Mouse (Mus musculus) thymus, postnatal 10 days (tissue): ENCODE data around the gene Idh2.
A peak's percentile ranks its signal among the peaks of the same experiment; 100 is the strongest.

Source experiments
- DNase-seq, 2 experiments: peaks; one replicate each; pipeline ENCODE4 v3.0.0; 2021; ENCODE audit warnings: low spot score in 2 of 2

Gene Idh2

GRCm38 (mm10) chr7:80123115-80123514, 7.9 kb upstream of the Idh2 start:
- DNase-seq = peak; percentile 69 to 80

- DNase-seq = no peak
These were observed 5.9 kb upstream of the Idh2 start for GRCm38 (mm10) chr7:80121083-80121482.

GRCm38 (mm10) chr7:80119198-80119597, 4.0 kb upstream of the Idh2 start:
- no peak for DNase-seq

- DNase-seq = no peak
These were observed 966 bp upstream of the Idh2 start for GRCm38 (mm10) chr7:80116158-80116557.

- peak; percentile 71 to 73 for DNase-seq
These were observed 555 bp downstream of the Idh2 start for GRCm38 (mm10) chr7:80114451-80115223.

- DNase-seq = no peak
These were observed 1.2 kb downstream of the Idh2 start for GRCm38 (mm10) chr7:80113989-80114388.

- no peak for DNase-seq
These were observed 3.8 kb downstream of the Idh2 start for GRCm38 (mm10) chr7:80111066-80112045.

GRCm38 (mm10) chr7:80106441-80106840, 8.8 kb downstream of the Idh2 start:
- no peak for DNase-seq

- no peak for DNase-seq
These were observed 9.4 kb downstream of the Idh2 start for GRCm38 (mm10) chr7:80105637-80106390.

- no peak for DNase-seq
These were observed 11.9 kb downstream of the Idh2 start for GRCm38 (mm10) chr7:80103335-80103734.

- no peak for DNase-seq
These were observed 16.7 kb downstream of the Idh2 start for GRCm38 (mm10) chr7:80098389-80098976.

- no peak for DNase-seq
These were observed 19.4 kb downstream of the Idh2 start for GRCm38 (mm10) chr7:80095598-80096309.

GRCm38 (mm10) chr7:80094481-80094880, 20.7 kb downstream of the Idh2 start:
- no peak for DNase-seq

GRCm38 (mm10) chr7:80092351-80093046, 22.7 kb downstream of the Idh2 start:
- DNase-seq = peak in 1 of 2 experiments; percentile 31

GRCm38 (mm10) chr7:80091866-80092210, 23.4 kb downstream of the Idh2 start:
- DNase-seq = no peak

GRCm38 (mm10) chr7:80091004-80091865, 24.0 kb downstream of the Idh2 start:
- DNase-seq = peak; percentile 74 to 84

GRCm38 (mm10) chr7:80090191-80091003, 24.8 kb downstream of the Idh2 start:
- peak in 1 of 2 experiments; percentile 31 for DNase-seq

- no peak for DNase-seq
These were observed 27.0 kb downstream of the Idh2 start for GRCm38 (mm10) chr7:80088191-80088590.
